Mouse (Mus musculus) CH12.LX (cell line): Measurements from ENCODE around the gene Myh9. TPM values are rescaled to one million over a fixed set of nuclear protein-coding genes. Genes with fewer than 3 reads are reported as not detected.

ENCODE experiments used
- DNase-seq: peaks from one replicate; pipeline ENCODE4 v3.0.0-alpha.2; 2013; ENCODE audit errors: extremely low read depth
- H3K27ac ChIP-seq: 2 replicates; pipeline ENCODE4 v1.5.1; 2012; ENCODE audit warnings: low read depth, mild to moderate bottlenecking, control low read depth, moderate library complexity; ENCODE audit not compliant: insufficient read depth
- H3K27me3 ChIP-seq: replicated peaks from 2 replicates; pipeline ENCODE3; 2012; ENCODE audit warnings: inconsistent platforms
- H3K36me3 ChIP-seq, 2 experiments: replicated peaks in 1 of 2; 2 replicates each; pipeline versions ENCODE3 to v1.6.1; 2012; ENCODE audit warnings: inconsistent platforms in 1 of 2, low read length in 1 of 2, mild to moderate bottlenecking in 1 of 2, mixed read lengths in 1 of 2, moderate library complexity in 1 of 2; ENCODE audit not compliant: control insufficient read depth in 1 of 2, insufficient read depth in 1 of 2
- H3K4me1 ChIP-seq, 2 experiments: 2 replicates each; pipeline ENCODE4 v1.6.1; 2012; ENCODE audit warnings: inconsistent platforms in 1 of 2, moderate library complexity in 1 of 2; ENCODE audit not compliant: insufficient read depth in 2 of 2, control insufficient read depth in 1 of 2
- H3K4me2 ChIP-seq: 2 replicates; pipeline ENCODE4 v1.6.1; 2012; ENCODE audit warnings: low read depth, mild to moderate bottlenecking, control low read depth; ENCODE audit not compliant: poor library complexity, insufficient read depth, severe bottlenecking
- H3K4me3 ChIP-seq, 3 experiments: fragments of 150-350 bp in 1 of 3; sonication (generic) in 1 of 3; replicated peaks in 1 of 3; 2 replicates each; pipeline versions ENCODE3 to v1.5.1; 2011 to 2012; ENCODE audit warnings: low read depth in 2 of 3, low read length in 2 of 3, mild to moderate bottlenecking in 2 of 3, moderate library complexity in 2 of 3, control low read depth in 1 of 3, improper control_type of control experiment in 1 of 3, inconsistent platforms in 1 of 3, mixed read lengths in 1 of 3; ENCODE audit not compliant: poor library complexity in 1 of 3
- H3K79me2 ChIP-seq: replicated peaks from 2 replicates; pipeline ENCODE4 v1.6.1; 2012; ENCODE audit warnings: mild to moderate bottlenecking, moderate library complexity; ENCODE audit not compliant: control insufficient read depth, poor library complexity, insufficient read depth, severe bottlenecking; ENCODE audit errors: extremely low read depth
- H3K9ac ChIP-seq: 2 replicates; pipeline ENCODE4 v1.6.1; 2012; ENCODE audit warnings: low read depth, mild to moderate bottlenecking, control low read depth, moderate library complexity; ENCODE audit not compliant: insufficient read depth
- H3K9me3 ChIP-seq: replicated peaks from 2 replicates; pipeline ENCODE3; 2012; ENCODE audit warnings: low read length, inconsistent platforms, mixed read lengths
- BHLHE40 ChIP-seq: IDR thresholded peaks from 2 replicates; pipeline ENCODE4 v1.6.1; 2011; ENCODE audit warnings: mild to moderate bottlenecking, low read depth, low read length, improper control_type of control experiment
- CHD2 ChIP-seq: IDR thresholded peaks from 2 replicates; pipeline ENCODE4 v1.6.1; 2011; ENCODE audit warnings: low read length, improper control_type of control experiment
- CTCF ChIP-seq, 2 experiments: IDR thresholded peaks in 1 of 2; conservative IDR thresholded peaks in 1 of 2; 2 replicates each; pipeline ENCODE4 v1.5.1; 2011 to 2012; ENCODE audit warnings: low read depth in 2 of 2, low read length in 2 of 2, improper control_type of control experiment in 1 of 2, inconsistent platforms in 1 of 2, mild to moderate bottlenecking in 1 of 2, moderate library complexity in 1 of 2
- E2F4 ChIP-seq: IDR thresholded peaks from 2 replicates; pipeline ENCODE4 v1.6.1; 2011; ENCODE audit warnings: low read depth, low read length, improper control_type of control experiment; ENCODE audit not compliant: insufficient replicate concordance
- ELF1 ChIP-seq: IDR thresholded peaks from 2 replicates; pipeline ENCODE4 v1.6.1; 2014; ENCODE audit warnings: low read depth, mild to moderate bottlenecking, inconsistent platforms, low read length, improper control_type of control experiment
- EP300 ChIP-seq: IDR thresholded peaks from 2 replicates; pipeline ENCODE4 v1.6.1; 2011; ENCODE audit warnings: low read length, improper control_type of control experiment
- ETS1 ChIP-seq: conservative IDR thresholded peaks from 2 replicates; pipeline ENCODE4 v1.6.1; 2012; ENCODE audit warnings: low read depth, mild to moderate bottlenecking, inconsistent platforms, low read length, improper control_type of control experiment, moderate library complexity
- IRF4 ChIP-seq: IDR thresholded peaks from 2 replicates; pipeline ENCODE4 v1.6.1; 2014; ENCODE audit warnings: low read depth, mild to moderate bottlenecking, inconsistent platforms, low read length, improper control_type of control experiment
- JUN ChIP-seq: IDR thresholded peaks from 2 replicates; pipeline ENCODE4 v1.6.1; 2011; ENCODE audit warnings: low read depth, mild to moderate bottlenecking, low read length, improper control_type of control experiment, moderate library complexity; ENCODE audit not compliant: insufficient read depth
- KAT2A ChIP-seq: IDR thresholded peaks from 2 replicates; pipeline ENCODE4 v1.6.1; 2012; ENCODE audit warnings: low read length, improper control_type of control experiment, inconsistent platforms; ENCODE audit not compliant: insufficient replicate concordance
- MAFK ChIP-seq: IDR thresholded peaks from 2 replicates; pipeline ENCODE4 v1.6.1; 2011; ENCODE audit warnings: low read length, improper control_type of control experiment; ENCODE audit not compliant: insufficient replicate concordance
- MAZ ChIP-seq: IDR thresholded peaks from 2 replicates; pipeline ENCODE4 v1.6.1; 2012; ENCODE audit warnings: low read depth, mild to moderate bottlenecking, inconsistent platforms, low read length, improper control_type of control experiment, moderate library complexity
- MYC ChIP-seq: IDR thresholded peaks from 2 replicates; pipeline ENCODE4 v1.6.1; 2011; ENCODE audit warnings: low read depth, mild to moderate bottlenecking, improper control_type of control experiment, low read length
- NELFE ChIP-seq: IDR thresholded peaks from 2 replicates; pipeline ENCODE4 v1.6.1; 2011; ENCODE audit warnings: low read depth, low read length, improper control_type of control experiment
- NRF1 ChIP-seq: IDR thresholded peaks from 2 replicates; pipeline ENCODE4 v1.6.1; 2014; ENCODE audit warnings: low read depth, mild to moderate bottlenecking, inconsistent platforms, low read length, improper control_type of control experiment, moderate library complexity
- RAD21 ChIP-seq: IDR thresholded peaks from 2 replicates; pipeline ENCODE4 v1.6.1; 2011; ENCODE audit warnings: low read depth, mild to moderate bottlenecking, low read length, improper control_type of control experiment, moderate library complexity
- TBP ChIP-seq: conservative IDR thresholded peaks from 2 replicates; pipeline ENCODE4 v1.6.1; 2011; ENCODE audit warnings: low read depth, low read length, improper control_type of control experiment
- TCF12 ChIP-seq: IDR thresholded peaks from 2 replicates; pipeline ENCODE4 v1.6.1; 2014; ENCODE audit warnings: low read depth, mild to moderate bottlenecking, inconsistent platforms, low read length, improper control_type of control experiment
- UBTF ChIP-seq: IDR thresholded peaks from 2 replicates; pipeline ENCODE4 v1.6.1; 2012; ENCODE audit warnings: low read depth, mild to moderate bottlenecking, inconsistent platforms, low read length, improper control_type of control experiment, moderate library complexity
- USF1 ChIP-seq: IDR thresholded peaks from 2 replicates; pipeline ENCODE4 v1.6.1; 2014; ENCODE audit warnings: low read depth, mild to moderate bottlenecking, inconsistent platforms, low read length, improper control_type of control experiment
- ZC3H11A ChIP-seq: IDR thresholded peaks from 2 replicates; pipeline ENCODE4 v1.6.1; 2012; ENCODE audit warnings: low read depth, mild to moderate bottlenecking, inconsistent platforms, low read length, improper control_type of control experiment
- ZKSCAN1 ChIP-seq: IDR thresholded peaks from 2 replicates; pipeline ENCODE4 v1.6.1; 2012; ENCODE audit warnings: low read depth, inconsistent platforms, low read length, improper control_type of control experiment, borderline replicate concordance
- ZMIZ1 ChIP-seq: IDR thresholded peaks from 2 replicates; pipeline ENCODE4 v1.6.1; 2012; ENCODE audit warnings: low read depth, mild to moderate bottlenecking, inconsistent platforms, low read length, improper control_type of control experiment
- dilution Hi-C: fragments of 300-500 bp; cut with MboI; formaldehyde crosslinking; loops from 2 replicates; pipeline ENCODE4 v1.14.3; 2020; ENCODE audit warnings: low sequenced_read_pairs; ENCODE audit not compliant: extremely low pct_unique_long_range_greater_than_20kb, extremely low pct_ligation_motif_present
- in situ Hi-C: fragments of 300-500 bp; cut with MboI; formaldehyde crosslinking; loops from 3 replicates; pipeline ENCODE4 v1.14.3; 2019; ENCODE audit warnings: low sequenced_read_pairs, low pct_ligation_motif_present, low pct_unique_long_range_greater_than_20kb, mixed read lengths
- polyA plus RNA-seq: library from polyadenylated mRNA; unstranded; fragments of >175 nt; gene quantifications from 2 replicates; pipeline ENCODE4 v1.2.1, GENCODE M21; 2012; ENCODE audit warnings: low read depth; ENCODE audit not compliant: insufficient read length
- total RNA-seq, 2 experiments: library from RNA; depleted of rRNA; stranded (reverse); fragments of 300-350 nt in 1 of 2; fragments of >200 nt in 1 of 2; gene quantifications; 2 replicates each; pipeline ENCODE4 v1.2.3; 2012 to 2014

Gene Myh9
- total and polyA plus RNA-seq, 3 experiments: 43.8 to 165 (median 146) TPM

- in situ Hi-C loops (no loop called here), dilution Hi-C loops (no loop called here)
- H3K4me3 ChIP-seq: no peak overlapping the region
- H3K27ac ChIP-seq: peak overlapping the region; percentile 99; the same call in 1 of the 2 replicates
- peaks cover 57 to 99% of the 10 kb centered on the region in 2 experiments for H3K4me1 ChIP-seq
- no peaks in the 10 kb centered on the region for H3K9me3 ChIP-seq
- H3K9ac ChIP-seq: no peak overlapping the region; the same call in 1 of the 2 replicates
- H3K79me2 ChIP-seq: peaks cover 95% of the 10 kb centered on the region
- H3K27me3 ChIP-seq: no peaks in the 10 kb centered on the region
- TF ChIP-seq TBP (no peak), NRF1 (no peak), MYC (no peak), ZMIZ1 (no peak), TCF12 (no peak), ETS1 (no peak), EP300 (no peak), BHLHE40 (no peak), IRF4 (no peak), ELF1 (no peak), UBTF (no peak), ZC3H11A (no peak), NELFE (no peak), ZKSCAN1 (no peak), USF1 (no peak), CTCF (conservative IDR thresholded peaks at IDR 0.05 in 1 of 2, IDR thresholded peaks at IDR 0.05 in 1 of 2; ENCODE audit: low read depth in 2 of 2, low read length in 2 of 2) (no peak), E2F4 (no peak), MAFK (no peak)
- no peak overlapping the region for H3K4me2 ChIP-seq
- H3K36me3 ChIP-seq: peaks cover 7 to 63% of the 10 kb centered on the region in 2 experiments
- no peak for DNase-seq
Observed at GRCm38 (mm10) chr15:77818556-77819158, 23.3 kb downstream of the Myh9 start.

GRCm38 (mm10) chr15:77817417-77817816, 24.6 kb downstream of the Myh9 start:
- TF ChIP-seq MAZ (no peak), E2F4 (no peak), CHD2 (no peak), KAT2A (no peak), USF1 (no peak), RAD21 (no peak), JUN (no peak), MYC (0 out of 2 replicates have a peak, but pooled peaks have one; percentile 14)
- no peaks in the 10 kb centered on the region for H3K27me3 ChIP-seq
- dilution Hi-C loops (no loop called here), in situ Hi-C loops (no loop called here)
- no peaks in the 10 kb centered on the region for H3K9me3 ChIP-seq
- H3K79me2 ChIP-seq: peaks cover 95% of the 10 kb centered on the region
- H3K27ac ChIP-seq: peak overlapping the region; percentile 99
- peaks cover 60 to 99% of the 10 kb centered on the region in 2 experiments for H3K4me1 ChIP-seq
- no peak overlapping the region for H3K4me3 ChIP-seq
- H3K4me2 ChIP-seq: peak overlapping the region; percentile 46
- H3K9ac ChIP-seq: peak overlapping the region; percentile 52
- peaks cover 14 to 65% of the 10 kb centered on the region in 2 experiments for H3K36me3 ChIP-seq
- DNase-seq: no peak
